Mouse (Mus musculus) cerebellum, adult 2 months (tissue): ENCODE results near the gene Tsks. TPM values are rescaled to one million over a fixed set of nuclear protein-coding genes. Genes with fewer than 3 reads are reported as not detected.
A peak's percentile ranks its signal among the peaks of the same experiment; 100 is the strongest.

Experiments used
- DNase-seq, 2 experiments: peaks; one replicate each; pipeline ENCODE4 v3.0.0; 2021
- H3K27ac ChIP-seq: fragments of 200-500 bp; 2 replicates; pipeline ENCODE4 v1.5.1; 2012; ENCODE audit warnings: low read length, control low read depth, inconsistent platforms; ENCODE audit not compliant: insufficient read depth
- H3K27me3 ChIP-seq: fragments of 200-500 bp; 2 replicates; pipeline ENCODE4 v1.6.1; 2012; ENCODE audit warnings: inconsistent platforms, mild to moderate bottlenecking, low read length, moderate library complexity; ENCODE audit not compliant: control insufficient read depth, insufficient read depth
- H3K4me1 ChIP-seq: fragments of 200-500 bp; 2 replicates; pipeline ENCODE4 v1.6.1; 2011; ENCODE audit warnings: low read length; ENCODE audit not compliant: control insufficient read depth, insufficient read depth
- H3K4me3 ChIP-seq: fragments of 200-500 bp; replicated peaks from 2 replicates; pipeline ENCODE3; 2011; ENCODE audit warnings: mild to moderate bottlenecking, low read depth, low read length, control low read depth; ENCODE audit not compliant: insufficient read depth
- CTCF ChIP-seq: fragments of 200-500 bp; IDR thresholded peaks from 2 replicates; pipeline ENCODE4 v1.5.1; 2011; ENCODE audit warnings: low read depth, mild to moderate bottlenecking, control low read depth, low read length, moderate library complexity, borderline replicate concordance; ENCODE audit not compliant: insufficient read depth
- POLR2A ChIP-seq: fragments of 200-500 bp; IDR thresholded peaks from 2 replicates; pipeline ENCODE4 v1.6.1; 2011; ENCODE audit warnings: low read length, control low read depth, borderline replicate concordance; ENCODE audit not compliant: insufficient read depth
- WGBS: fragments of 180-500 bp; shearing (Covaris S2); methylation state at CpG from one replicate; pipeline ENCODE4 v1.1.7; 2018; 5-methylcytosine and 5-hydroxymethylcytosine counted together
- polyA plus RNA-seq: library from polyadenylated mRNA; depleted of rRNA; stranded (reverse); fragments of >200 nt; gene quantifications from 2 replicates; pipeline ENCODE4 v1.2.3, GENCODE M21; 2012

The Tsks gene
- polyA plus RNA-seq, 1 experiment, result 0.16 TPM

DNA sequence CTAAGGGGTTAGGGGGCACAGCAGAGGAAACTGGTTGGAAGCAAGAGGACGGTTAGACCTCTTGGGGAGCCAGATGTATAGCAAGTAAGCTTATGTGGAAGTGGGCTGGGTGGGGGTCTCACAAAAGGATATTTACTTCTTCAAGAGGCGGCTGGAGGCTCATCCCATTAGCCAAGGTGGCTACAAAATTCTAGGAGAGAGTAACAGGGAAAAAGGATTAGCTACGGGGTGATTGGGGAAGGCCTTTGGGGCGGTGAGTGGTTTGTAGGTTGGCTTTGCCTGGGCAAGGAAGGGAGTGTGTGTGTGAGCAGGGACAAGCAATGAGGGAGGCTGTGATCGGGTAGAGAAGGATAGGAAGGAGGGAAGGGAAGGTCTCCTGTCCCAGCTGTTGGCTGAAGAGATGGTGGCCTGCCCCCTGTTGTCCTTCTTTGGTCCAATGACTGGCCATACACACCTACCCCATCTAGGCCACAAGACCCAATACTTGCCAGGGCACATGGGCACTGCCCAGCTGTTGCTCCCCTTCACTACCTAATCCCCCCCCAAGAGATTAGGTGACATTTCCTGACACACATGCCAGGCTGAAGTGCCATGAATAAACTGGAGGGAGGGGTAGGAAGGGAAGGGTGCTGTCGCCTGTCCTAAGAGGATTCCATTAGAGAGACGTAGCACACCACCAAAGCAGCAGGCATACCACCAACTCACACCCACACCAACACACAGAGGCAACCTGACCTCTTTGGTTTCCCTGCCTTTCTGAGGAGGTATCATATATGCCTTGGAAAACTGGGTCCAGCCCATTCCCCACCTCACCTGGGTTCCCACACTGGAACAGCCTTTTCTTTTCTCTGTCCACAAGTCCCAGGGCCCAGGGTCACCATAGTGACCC lies 41.2 kb downstream of the Tsks start:
- H3K4me1 ChIP-seq, result 0 out of 2 replicates have a peak, but pooled peaks cover 5% of the 10 kb centered on the region
- no peak for DNase-seq
- TF ChIP-seq CTCF (no peak), POLR2A (no peak)
- 57% methylated on average over 7 of the region's 7 CpGs for WGBS
- no peaks in the 10 kb centered on the region for H3K27me3 ChIP-seq
- no peak overlapping the region for H3K27ac ChIP-seq
- no peak overlapping the region for H3K4me3 ChIP-seq

DNA sequence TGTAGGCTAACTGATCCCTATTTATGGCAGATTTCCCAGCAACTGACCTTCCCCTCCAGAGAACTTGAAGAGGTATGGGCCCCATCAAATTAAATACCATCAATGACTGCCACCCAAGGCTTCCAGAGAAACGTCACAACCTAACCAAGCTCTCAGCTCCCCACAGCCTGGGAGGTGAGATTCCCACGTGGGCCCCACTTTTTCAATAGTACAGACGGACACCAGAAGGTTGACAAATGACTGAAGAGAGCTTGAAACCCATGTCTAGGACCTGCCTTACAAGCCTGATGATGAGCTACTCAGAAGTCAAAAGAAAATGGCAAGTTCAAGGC lies 41.8 kb downstream of the Tsks start:
- Histone ChIP-seq H3K4me1 (0 out of 2 replicates have a peak, but pooled peaks cover 5% of the 10 kb centered on the region), H3K27me3 (no peaks in the 10 kb centered on the region), H3K27ac (no peak overlapping the region), H3K4me3 (no peak overlapping the region)
- WGBS, result 36% methylated on average over 3 of the region's 3 CpGs
- no peak for TF ChIP-seq CTCF
- TF ChIP-seq POLR2A, result no peak
- DNase-seq, result no peak

DNA sequence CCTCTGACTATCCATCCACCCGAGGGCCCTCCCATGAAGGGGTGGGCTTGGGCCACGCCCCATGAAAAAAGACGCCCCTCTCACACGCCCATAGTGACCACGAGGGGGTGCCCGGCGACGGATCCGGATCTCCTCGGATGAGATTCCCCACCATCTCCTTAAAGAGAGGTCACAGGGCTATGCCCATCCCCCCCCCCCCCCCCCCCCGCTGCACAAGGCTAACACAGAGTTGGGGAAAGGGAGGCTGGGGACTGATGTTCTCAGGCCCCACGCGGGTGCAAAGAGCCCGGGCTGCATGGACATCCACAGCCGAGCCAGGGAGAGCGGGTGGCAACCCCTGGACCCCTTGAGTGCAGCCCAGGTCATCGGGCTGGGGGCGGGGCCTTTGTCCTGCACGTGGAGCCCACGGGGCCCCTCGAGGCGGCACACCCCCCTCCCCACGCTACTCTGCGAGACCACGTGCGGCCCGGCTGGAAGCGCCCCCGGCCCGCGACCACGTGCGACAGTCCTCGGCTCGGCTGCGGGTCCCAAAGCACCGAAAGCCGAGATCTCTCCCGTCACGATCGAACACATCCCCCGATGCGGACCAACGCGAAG lies 42.7 kb downstream of the Tsks start:
- H3K4me3 ChIP-seq, result peak overlapping the region; percentile 82
- 2% methylated on average over 44 of the region's 45 CpGs for WGBS

DNA sequence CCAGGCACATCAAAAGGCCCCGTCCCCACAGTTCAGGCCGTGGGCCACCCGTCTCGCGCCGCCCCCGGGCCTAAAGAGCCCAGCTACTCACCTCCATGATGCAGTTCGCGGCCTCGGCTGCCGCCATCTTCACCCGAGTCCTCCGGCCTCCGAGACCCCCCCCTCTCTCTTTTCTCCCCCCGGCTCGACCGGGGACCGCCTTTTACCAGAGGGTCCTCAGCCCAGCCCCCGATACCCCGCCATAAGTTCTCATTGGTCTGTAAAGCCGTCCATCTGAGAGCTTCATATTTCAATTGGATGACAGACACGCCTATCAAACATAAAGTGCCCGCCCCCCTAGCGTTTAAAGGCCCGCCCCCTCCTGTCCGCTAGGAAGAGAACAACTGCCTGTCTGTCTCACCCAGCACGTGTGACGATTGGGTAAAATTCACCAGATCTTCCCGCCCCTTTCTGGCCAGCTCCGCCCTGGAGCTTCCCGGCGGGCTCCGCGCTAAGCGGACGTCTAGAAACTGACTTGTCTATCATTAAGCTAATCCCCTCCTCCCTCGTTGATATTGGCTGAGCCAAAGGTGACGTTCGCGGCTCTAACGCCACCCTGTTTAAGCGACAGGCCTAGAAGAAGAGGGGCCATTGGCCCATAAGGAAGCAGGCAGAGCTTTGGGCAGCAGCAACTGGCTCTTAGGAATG lies 43.3 kb downstream of the Tsks start, which contains the start of gene Prmt1:
Prmt1 (minus strand) TSS at position 377 of the 687 bp plus-strand sequence.
- Histone ChIP-seq H3K4me1 (0 out of 2 replicates have a peak, but pooled peaks cover 5% of the 10 kb centered on the region), H3K27ac (peak within 1 kb of the TSS; percentile 81), H3K4me3 (peak within 1 kb of the TSS; percentile 87), H3K27me3 (no peaks in the 10 kb centered on the region)
- TF ChIP-seq POLR2A, result peak; percentile 54; the same call in 1 of the 2 replicates
- TF ChIP-seq CTCF, result no peak
- DNase-seq, result peak; percentile 99 to 100
- under 1% methylated on average over 42 of the region's 42 CpGs for WGBS

More for the DNA sequence above, 42.7 kb downstream of the Tsks start:
- Histone ChIP-seq H3K27ac (peak overlapping the region; percentile 81), H3K4me1 (0 out of 2 replicates have a peak, but pooled peaks cover 5% of the 10 kb centered on the region), H3K27me3 (no peaks in the 10 kb centered on the region)
- DNase-seq, result peak; percentile 64 to 65
- no peak for TF ChIP-seq CTCF
- TF ChIP-seq POLR2A, result no peak

DNA sequence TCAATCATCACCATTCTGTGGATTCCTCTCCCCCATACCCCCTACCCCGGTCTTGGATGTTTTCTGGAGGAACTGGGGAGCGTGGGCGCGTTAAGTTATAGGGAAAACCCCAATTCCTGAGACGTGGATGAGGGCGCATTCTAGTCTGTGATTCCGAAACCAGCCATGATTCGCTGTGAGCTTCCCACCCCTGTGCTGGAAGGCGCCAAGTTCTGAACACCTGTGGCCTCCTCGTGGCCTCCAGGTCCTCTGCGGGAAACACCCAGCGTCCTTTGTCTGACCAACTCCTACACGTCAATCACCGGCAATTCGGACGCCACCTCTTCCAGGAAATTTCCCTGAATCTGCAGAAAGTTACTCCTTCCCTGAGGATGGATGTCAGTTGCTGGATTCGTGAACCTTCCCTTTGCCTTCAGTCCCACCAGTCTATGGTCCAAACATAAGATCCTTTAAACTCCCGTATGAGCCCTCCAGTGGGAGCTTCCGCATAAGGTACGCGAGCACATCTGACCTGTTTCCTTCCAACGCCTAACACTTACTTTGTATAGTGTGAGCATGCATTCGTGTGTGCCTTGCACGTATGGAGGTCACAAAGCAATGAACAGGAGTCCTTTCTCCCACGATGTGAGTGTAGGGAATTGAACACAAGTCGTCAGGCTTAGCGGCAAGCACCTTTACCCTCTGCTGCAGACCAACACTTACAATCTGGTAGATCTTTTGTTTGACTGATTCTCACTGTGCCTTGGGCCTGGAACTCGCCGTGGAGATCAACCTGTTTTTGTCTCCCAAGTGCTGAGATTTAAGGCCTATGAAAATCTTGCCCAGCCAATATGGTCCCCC lies 44.1 kb downstream of the Tsks start:
- DNase-seq, result no peak
- TF ChIP-seq CTCF (no peak), POLR2A (peak; percentile 74; the same call in 1 of the 2 replicates)
- Histone ChIP-seq H3K4me3 (peak overlapping the region; percentile 87), H3K4me1 (0 out of 2 replicates have a peak, but pooled peaks cover 5% of the 10 kb centered on the region), H3K27ac (peak overlapping the region; percentile 43), H3K27me3 (no peaks in the 10 kb centered on the region)
- WGBS, result 1% methylated on average over 29 of the region's 29 CpGs

DNA sequence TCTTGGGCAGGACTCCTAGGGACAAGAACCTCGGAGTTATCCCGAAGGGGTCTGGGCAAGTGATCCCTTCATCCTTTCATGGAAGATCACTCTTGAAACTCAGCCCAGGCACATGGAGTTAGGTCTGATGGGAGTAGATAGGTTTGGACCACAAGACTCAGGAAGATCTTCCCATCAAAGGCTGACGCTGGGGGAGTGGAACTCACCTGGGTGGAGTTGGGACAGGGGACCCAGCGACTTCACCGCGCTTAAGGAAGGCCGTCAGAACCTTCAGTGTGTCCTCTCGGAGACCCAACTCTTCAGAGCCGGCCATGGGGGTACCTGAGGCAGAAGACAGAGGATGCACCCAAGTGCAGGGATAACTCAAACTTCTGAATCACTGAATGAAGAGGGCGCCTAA lies 53.7 kb downstream of the Tsks start:
- DNase-seq, result no peak
- Histone ChIP-seq H3K27me3 (no peaks in the 10 kb centered on the region), H3K4me1 (peaks cover 7% of the 10 kb centered on the region), H3K4me3 (no peak overlapping the region), H3K27ac (no peak overlapping the region)
- TF ChIP-seq POLR2A (no peak), CTCF (no peak)
- WGBS, result 8% methylated on average over 10 of the region's 10 CpGs

DNA sequence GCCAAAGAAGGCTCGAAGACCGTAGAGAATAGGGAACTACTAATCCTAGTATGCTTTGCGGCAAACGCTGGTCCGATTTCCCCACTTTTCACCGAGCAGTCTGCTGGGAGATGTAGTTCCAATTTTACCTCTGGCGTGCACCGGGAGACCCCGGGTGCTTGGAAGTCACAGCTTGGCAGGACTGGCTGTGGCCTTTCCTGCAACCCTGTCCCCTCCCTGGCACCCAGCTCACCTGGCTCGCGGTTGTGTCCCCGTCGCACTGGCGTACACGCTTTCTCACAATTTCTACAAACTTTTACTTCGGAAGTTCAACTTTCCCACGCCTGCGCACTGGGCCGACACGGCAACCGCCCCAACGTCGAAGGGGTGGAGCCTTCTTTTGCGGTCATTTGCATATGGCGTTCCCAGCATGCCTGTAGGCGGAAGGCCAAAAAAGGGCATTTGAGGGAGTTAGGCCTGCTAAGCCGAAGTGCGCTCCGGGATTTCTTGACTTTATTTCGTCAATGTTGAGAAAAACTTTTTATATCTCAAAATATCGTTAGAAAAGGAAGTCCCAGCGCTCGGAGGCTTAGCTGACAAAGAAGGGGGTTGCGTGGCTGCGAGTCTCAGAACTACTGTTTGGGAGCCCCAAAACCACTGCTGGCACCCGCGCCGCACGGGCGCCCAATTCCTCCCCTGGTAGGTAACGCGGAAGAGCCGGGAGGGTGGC lies 54.4 kb downstream of the Tsks start, which contains the start of gene Irf3:
Irf3 (plus strand) TSS at position 418 of the 709 bp plus-strand sequence.
- peak; percentile 96 to 97 for DNase-seq
- H3K4me1 ChIP-seq, result peaks cover 10% of the 10 kb centered on the region
- peak within 1 kb of the TSS; percentile 54 for H3K4me3 ChIP-seq
- under 1% methylated on average over 43 of the region's 43 CpGs for WGBS
- peak within 1 kb of the TSS; percentile 57; the same call in 1 of the 2 replicates for H3K27ac ChIP-seq
- peak; percentile 87; the same call in 1 of the 2 replicates for TF ChIP-seq POLR2A
- TF ChIP-seq CTCF, result no peak
- no peaks in the 10 kb centered on the region for H3K27me3 ChIP-seq
